Mouse (Mus musculus) mouse embryonic stem cell (cell line): Measurements from ENCODE around the gene Nufip1.

ENCODE experiments used
- in situ Hi-C, 2 experiments: fragments of 300-500 bp; cut with MboI; formaldehyde crosslinking; loops; 1 replicate in 1 of 2; 3 replicates in 1 of 2; pipeline ENCODE4 v1.14.3; 2019 to 2020; ENCODE audit warnings: low sequenced_read_pairs in 2 of 2, low pct_unique_long_range_greater_than_20kb in 1 of 2, mixed read lengths in 1 of 2; ENCODE audit not compliant: unreplicated experiment in 1 of 2

Gene Nufip1

GRCm38 (mm10) chr14:76110396-76111221 lies at the start of gene Nufip1, which contains the start of gene Gpalpp1:
Gene Nufip1 (plus strand): TSS chr14:76110891.
Gene Gpalpp1 (minus strand): TSS chr14:76110760.
- in situ Hi-C loops: no loop called here

GRCm38 (mm10) chr14:76067237-76067636 lies 43.5 kb upstream of the Nufip1 start:
- in situ Hi-C loops: no loop called here

- in situ Hi-C loops: no loop called here
These were observed 42.4 kb upstream of the Nufip1 start for GRCm38 (mm10) chr14:76068296-76068695.

- in situ Hi-C loops: no loop called here
These were observed 41.4 kb upstream of the Nufip1 start for GRCm38 (mm10) chr14:76069296-76069695.

- in situ Hi-C loops: loop anchor here in 1 of 2 experiments (10.0 kb wide), 1 partner anchor 178 kb away; no protein-coding TSS in a partner anchor
These were observed 38.1 kb upstream of the Nufip1 start for GRCm38 (mm10) chr14:76072626-76073025.

GRCm38 (mm10) chr14:76074206-76074605 lies 36.5 kb upstream of the Nufip1 start:
- in situ Hi-C loops: loop anchor here in 1 of 2 experiments (10.0 kb wide), 1 partner anchor 179 kb away; no protein-coding TSS in a partner anchor

- in situ Hi-C loops: loop anchor here (5.0 to 10.0 kb wide), 2 partner anchors 178 to 181 kb away; no protein-coding TSS in a partner anchor
These were observed 35.0 kb upstream of the Nufip1 start for GRCm38 (mm10) chr14:76075721-76076120.

- in situ Hi-C loops: loop anchor here (5.0 to 10.0 kb wide), 2 partner anchors 179 to 182 kb away; no protein-coding TSS in a partner anchor
These were observed 34.1 kb upstream of the Nufip1 start for GRCm38 (mm10) chr14:76076602-76077001.

- in situ Hi-C loops: loop anchor here (5.0 to 10.0 kb wide), 2 partner anchors 180 to 182 kb away; no protein-coding TSS in a partner anchor
These were observed 33.6 kb upstream of the Nufip1 start for GRCm38 (mm10) chr14:76077088-76077491.

- in situ Hi-C loops: no loop called here
These were observed 29.2 kb upstream of the Nufip1 start for GRCm38 (mm10) chr14:76081451-76081850.

- in situ Hi-C loops: no loop called here
These were observed 28.5 kb upstream of the Nufip1 start for GRCm38 (mm10) chr14:76082086-76082636.

- in situ Hi-C loops: no loop called here
These were observed 26.5 kb upstream of the Nufip1 start for GRCm38 (mm10) chr14:76084188-76084587.

- in situ Hi-C loops: no loop called here
These were observed 13.4 kb upstream of the Nufip1 start for GRCm38 (mm10) chr14:76097244-76097643.

GRCm38 (mm10) chr14:76097815-76098214 lies 12.9 kb upstream of the Nufip1 start:
- in situ Hi-C loops: no loop called here

GRCm38 (mm10) chr14:76099543-76099942 lies 11.1 kb upstream of the Nufip1 start:
- in situ Hi-C loops: no loop called here

- in situ Hi-C loops: no loop called here
These were observed 5.1 kb downstream of the Nufip1 start for GRCm38 (mm10) chr14:76115744-76116143.

GRCm38 (mm10) chr14:76118963-76119362 lies 8.3 kb downstream of the Nufip1 start:
- in situ Hi-C loops: no loop called here

- in situ Hi-C loops: no loop called here
These were observed 9.8 kb downstream of the Nufip1 start for GRCm38 (mm10) chr14:76120472-76120871.

GRCm38 (mm10) chr14:76121901-76122662 lies 11.4 kb downstream of the Nufip1 start:
- in situ Hi-C loops: no loop called here
